Comparison of ENCODE assay signal across 10 mouse cellular contexts in genomic region chrX:157596802-157597201, GRCm38 (mm10). TPM values are rescaled to one million over a fixed set of nuclear protein-coding genes. Genes with fewer than 3 reads are reported as not detected.
DNase-seq lines count a peak whose midpoint lies in the region; ATAC-seq and TF ChIP-seq lines count a peak whose summit lies in the region.
"Had no signal": no experiment of that assay in that cellular context is flagged by ENCODE, and none has a peak within 500 bp of the region (broad histone marks: within the 10 kb centered on the region; RNA-seq: fewer than 3 reads in every experiment).

No protein-coding gene starts in this region.

- H3K27me3 ChIP-seq in heart, postnatal 0 days (ENCODE audit: control insufficient read depth, insufficient read depth, low read length): no peaks in the 10 kb centered on the region
- H3K27me3 ChIP-seq in embryonic facial prominence, embryonic 11.5 days (ENCODE audit: control insufficient read depth, insufficient read depth, low read length): no peaks in the 10 kb centered on the region
- no peaks in the 10 kb centered on the region for H3K27me3 ChIP-seq in intestine, embryonic 15.5 days (replicated peaks)

- no peak for TF ChIP-seq EP300 in heart, postnatal 0 days (IDR thresholded peaks at IDR 0.05; ENCODE audit: low read depth)

- H3K4me3 ChIP-seq in heart, postnatal 0 days (ENCODE audit: low read depth, low read length): peak overlapping the region; percentile 72; the same call in 1 of the 2 replicates
- H3K4me3 ChIP-seq in embryonic facial prominence, embryonic 11.5 days (ENCODE audit: low read depth, low read length): no peak overlapping the region
- H3K4me3 ChIP-seq in intestine, embryonic 15.5 days (replicated peaks): peak overlapping the region; percentile 60; the same call in 1 of the 2 replicates

- no peak for TF ChIP-seq CTCF in heart, postnatal 0 days (IDR thresholded peaks at IDR 0.05; ENCODE audit: low read depth)

- H3K4me1 ChIP-seq in heart, postnatal 0 days (ENCODE audit: control insufficient read depth, insufficient read depth): no peaks in the 10 kb centered on the region
- H3K4me1 ChIP-seq in embryonic facial prominence, embryonic 11.5 days (ENCODE audit: control insufficient read depth, insufficient read depth, low read length): no peaks in the 10 kb centered on the region
- no peaks in the 10 kb centered on the region for H3K4me1 ChIP-seq in intestine, embryonic 15.5 days (replicated peaks)

- DNase-seq in heart, postnatal 0 days (ENCODE audit: low spot score): no peak
- DNase-seq in heart, postnatal 4 days: no peak
- no peak for DNase-seq in embryonic facial prominence, embryonic 11.5 days (ENCODE audit: low spot score)
- DNase-seq in naive thymus-derived CD4-positive, alpha-beta T cell, adult 2 months (ENCODE audit: low read depth): peak; percentile 33
- no peak for DNase-seq in layer of hippocampus, adult 11-12 months (ENCODE audit: low spot score)
- DNase-seq in cerebellum, adult 9-11 months: no peak
- DNase-seq in cerebellum, postnatal 36 days: no peak

- no peak overlapping the region; the same call in 1 of the 2 replicates for H3K27ac ChIP-seq in heart, postnatal 0 days (ENCODE audit: low read depth)
- no peak overlapping the region for H3K27ac ChIP-seq in embryonic facial prominence, embryonic 11.5 days (replicated peaks; ENCODE audit: low read depth, low read length)
- no peak overlapping the region for H3K27ac ChIP-seq in intestine, embryonic 15.5 days

- ATAC-seq in heart, postnatal 0 days (ENCODE audit: insufficient read depth, low read depth): no peak
- ATAC-seq in embryonic facial prominence, embryonic 11.5 days (replicated peaks; ENCODE audit: insufficient number of reproducible peaks, low FRiP score, low TSS enrichment, low read depth): no peak
- ATAC-seq in intestine, embryonic 15.5 days: no peak
- ATAC-seq: Patski had no signal

- 62% methylated on average over 5 of the region's 5 CpGs for WGBS in heart, postnatal 0 days
- 79% methylated on average over 5 of the region's 5 CpGs for WGBS in embryonic facial prominence, embryonic 11.5 days
- WGBS in intestine, embryonic 15.5 days: 71% methylated on average over 5 of the region's 5 CpGs

- no peaks in the 10 kb centered on the region for H3K36me3 ChIP-seq in heart, postnatal 0 days (replicated peaks; ENCODE audit: control insufficient read depth, insufficient read depth, low read length)
- H3K36me3 ChIP-seq in embryonic facial prominence, embryonic 11.5 days (replicated peaks; ENCODE audit: control insufficient read depth, insufficient read depth, low read depth, low read length): no peaks in the 10 kb centered on the region
- H3K36me3 ChIP-seq in intestine, embryonic 15.5 days: no peaks in the 10 kb centered on the region

- H3K9me3 ChIP-seq in heart, postnatal 0 days (replicated peaks; ENCODE audit: control insufficient read depth, low read length): no peaks in the 10 kb centered on the region
- no peaks in the 10 kb centered on the region for H3K9me3 ChIP-seq in embryonic facial prominence, embryonic 11.5 days (replicated peaks; ENCODE audit: control insufficient read depth, low read length)
- no peaks in the 10 kb centered on the region for H3K9me3 ChIP-seq in intestine, embryonic 15.5 days

- peak overlapping the region; percentile 64 for H3K4me2 ChIP-seq in heart, postnatal 0 days (ENCODE audit: low read depth, low read length)
- H3K4me2 ChIP-seq in embryonic facial prominence, embryonic 11.5 days (ENCODE audit: low read depth, low read length): peak overlapping the region; percentile 37
- peak overlapping the region; percentile 48 for H3K4me2 ChIP-seq in intestine, embryonic 15.5 days (replicated peaks)

- H3K9ac ChIP-seq in heart, postnatal 0 days (replicated peaks; ENCODE audit: low read depth, low read length): no peak overlapping the region
- 0 out of 2 replicates have a peak overlapping the region, but pooled peaks have one; percentile 13 for H3K9ac ChIP-seq in embryonic facial prominence, embryonic 11.5 days (replicated peaks; ENCODE audit: low read length)
- H3K9ac ChIP-seq in intestine, embryonic 15.5 days: no peak overlapping the region

RNA-seq across cellular contexts. Expression of gene Mbtps2, which starts 1.7 kb away (rescaled TPM):
- 2.5 and 3.9 TPM in 2 replicates for total RNA-seq in heart, postnatal 0 days (2014; rRNA removed; ENCODE audit: low replicate concordance)
- 7.4 and 8.5 TPM in 2 replicates for polyA plus RNA-seq in heart, postnatal 0 days (2015; fragmentation: Nextera tagmentation; extraction: Ambion mirVana)
- 10 to 100 TPM; 17.8 to 17.9 TPM for total RNA-seq in heart, postnatal 4 days (2021)
- polyA plus RNA-seq in embryonic facial prominence, embryonic 11.5 days (2014; fragmentation: Nextera tagmentation; extraction: Ambion mirVana): 24.7 and 27.0 TPM in 2 replicates
- 19.8 and 21.4 TPM in 2 replicates for polyA plus RNA-seq in intestine, embryonic 15.5 days (2015; fragmentation: Nextera tagmentation; extraction: Ambion mirVana)

RNA-seq across cellular contexts. Expression of gene Yy2, which starts 28.0 kb away (rescaled TPM):
- 1.4 and 2.6 TPM in 2 replicates for total RNA-seq in heart, postnatal 0 days (2014; rRNA removed; ENCODE audit: low replicate concordance)
- 1.6 and 1.7 TPM in 2 replicates for polyA plus RNA-seq in heart, postnatal 0 days (2015; fragmentation: Nextera tagmentation; extraction: Ambion mirVana)
- 1 to 10 TPM in 1 of 2 experiments, under 1 TPM in 1; 0.79 to 1.9 TPM for total RNA-seq in heart, postnatal 4 days (2021)
- polyA plus RNA-seq in embryonic facial prominence, embryonic 11.5 days (2014; fragmentation: Nextera tagmentation; extraction: Ambion mirVana): 6.5 and 8.4 TPM in 2 replicates
- polyA plus RNA-seq in intestine, embryonic 15.5 days (2015; fragmentation: Nextera tagmentation; extraction: Ambion mirVana): 2.7 and 4.5 TPM in 2 replicates
- polyA plus RNA-seq: testis, adult 2 months had no signal
